Mouse (Mus musculus) liver, adult (tissue): ENCODE results near the gene Tpgs1.

Experiments used
- GATA4 ChIP-seq: IDR thresholded peaks from 2 replicates; pipeline ENCODE4 v1.6.1; 2014; ENCODE audit warnings: mild to moderate bottlenecking, low read length; ENCODE audit not compliant: insufficient replicate concordance

The Tpgs1 gene

DNA sequence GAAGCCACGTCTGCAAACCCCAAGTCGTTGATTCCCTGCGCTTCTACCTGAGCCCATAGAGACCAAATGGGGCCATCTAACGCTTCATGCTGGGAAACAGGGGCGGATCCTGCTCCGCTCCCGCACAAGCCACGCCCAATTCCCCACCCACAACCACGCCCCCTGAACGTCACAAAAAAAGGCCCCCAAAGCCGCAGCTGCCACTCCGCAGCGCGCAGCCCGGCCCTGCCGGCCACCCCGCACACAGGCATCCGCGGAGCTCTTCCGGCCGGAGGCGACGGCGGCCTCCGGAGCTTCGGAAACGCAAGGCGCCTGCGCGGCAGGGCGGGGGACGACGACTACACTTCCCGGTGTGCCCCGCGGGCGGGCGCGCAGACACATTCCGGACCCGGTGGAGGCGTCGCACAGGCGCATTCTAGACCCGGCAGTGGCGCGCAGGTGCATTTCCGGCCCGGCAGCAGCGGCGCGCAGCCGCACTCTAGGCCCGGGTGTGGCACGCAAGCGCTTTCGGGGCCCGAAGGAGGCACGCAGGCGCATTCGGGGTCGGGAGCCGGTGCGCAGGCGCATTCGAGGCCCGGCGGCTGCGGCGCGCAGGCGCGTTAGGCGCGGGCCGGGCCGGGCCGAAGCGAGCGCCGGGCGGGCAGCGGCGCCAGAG is 12.5 kb downstream of the Tpgs1 start, which contains the start of gene Cdc34:
Gene Cdc34, plus strand, starts transcription at position 605 of the 655 bp plus-strand sequence.
- TF ChIP-seq GATA4, result peak; percentile 21; the same call in 1 of the 2 replicates

DNA sequence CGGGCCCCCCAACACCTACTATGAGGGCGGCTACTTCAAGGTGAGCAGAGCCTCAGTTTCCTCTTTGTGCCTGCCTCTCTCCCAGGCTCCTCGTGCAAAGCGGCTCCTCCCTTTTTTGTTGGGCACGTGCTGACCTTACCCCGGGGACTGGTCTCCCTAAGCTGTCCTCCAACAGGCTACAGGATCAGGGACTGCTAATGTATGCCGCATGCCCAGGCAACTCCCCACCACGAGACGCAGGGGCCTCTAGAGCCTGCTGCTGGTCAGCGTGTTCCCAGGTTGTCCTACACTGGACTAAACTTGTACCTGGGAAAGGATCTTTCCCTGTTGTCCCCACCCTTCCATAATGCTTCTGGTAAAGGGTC is 13.4 kb downstream of the Tpgs1 start:
- TF ChIP-seq GATA4, result no peak

DNA sequence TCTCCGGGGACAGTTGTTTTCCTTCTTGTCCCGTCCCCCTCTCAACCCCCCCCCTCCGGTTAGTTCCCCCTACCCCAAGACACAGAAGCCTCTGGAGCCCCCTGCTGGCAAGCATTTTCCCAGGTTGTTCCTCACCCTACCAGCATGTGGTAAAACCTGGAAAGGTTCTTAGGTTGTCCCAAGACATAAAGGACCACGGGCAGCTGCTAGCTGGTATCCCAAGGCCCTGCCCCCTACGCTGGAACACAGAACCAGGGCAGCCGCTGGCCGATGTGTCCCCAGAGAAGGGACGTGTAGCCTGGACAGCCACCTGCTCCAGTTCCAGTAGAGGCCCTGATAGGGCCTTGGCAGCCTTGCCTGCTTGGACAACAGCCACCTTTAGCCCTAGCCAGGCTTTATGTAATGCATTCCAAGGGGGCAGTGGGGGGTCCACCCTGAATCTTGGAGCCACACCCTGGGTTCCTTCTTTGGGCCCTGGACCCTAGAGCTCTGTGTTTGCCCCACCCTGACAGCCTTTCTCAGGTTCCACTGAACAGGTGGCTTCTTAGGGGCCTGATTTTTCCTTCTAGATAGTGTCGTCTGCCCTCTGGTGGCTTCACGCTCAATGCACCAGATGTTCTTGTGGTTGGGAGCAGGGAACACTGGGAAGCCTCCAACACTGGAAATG is 13.9 kb downstream of the Tpgs1 start:
- TF ChIP-seq GATA4, result no peak

DNA sequence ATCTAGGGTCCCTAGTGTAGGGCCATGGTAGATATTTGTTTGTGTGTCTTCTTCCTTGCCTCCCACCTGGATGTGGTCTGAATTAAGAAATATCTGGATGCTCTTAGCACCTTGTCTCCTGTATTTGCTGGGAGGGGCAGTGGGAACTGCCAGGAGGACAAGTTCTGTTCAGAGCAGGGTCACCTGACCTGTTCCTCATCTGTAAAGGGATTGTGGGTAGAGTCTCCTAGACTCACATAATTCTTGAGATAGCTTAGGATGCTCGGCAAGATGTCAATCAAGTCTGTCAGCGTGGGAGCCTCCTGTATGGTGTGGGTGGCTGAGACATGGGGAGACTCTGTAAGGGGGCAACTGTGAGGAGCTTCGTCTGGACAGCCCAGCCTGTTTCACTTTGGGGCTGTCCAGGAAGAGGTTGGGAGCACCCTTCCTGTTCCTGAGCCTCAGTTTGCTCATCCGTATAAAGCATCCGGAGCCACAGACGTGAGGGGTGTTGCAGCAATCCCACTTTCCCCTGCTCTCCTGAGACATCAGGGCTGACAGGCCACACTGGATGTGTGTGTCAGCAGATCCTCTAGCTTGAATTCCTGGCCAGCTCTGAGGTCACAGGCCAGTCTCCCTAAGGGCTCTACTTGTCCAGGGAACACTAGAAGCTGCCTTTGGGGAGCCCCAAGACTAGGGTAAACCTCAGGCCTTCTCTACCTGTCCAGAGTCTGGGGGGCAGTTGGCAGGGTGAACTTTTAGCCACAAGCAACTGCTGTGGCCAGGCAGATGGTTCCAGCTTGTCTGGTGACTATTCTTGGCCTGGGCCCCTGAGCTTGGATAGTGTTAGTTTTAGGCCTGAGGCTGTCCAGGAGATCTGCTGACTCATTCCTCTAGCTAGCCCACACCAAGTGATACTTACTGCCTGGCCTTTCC is 14.8 kb downstream of the Tpgs1 start:
- TF ChIP-seq GATA4, result no peak

GRCm38 (mm10) chr10:79684770-79685600 is 15.8 kb downstream of the Tpgs1 start:
- no peak for TF ChIP-seq GATA4

DNA sequence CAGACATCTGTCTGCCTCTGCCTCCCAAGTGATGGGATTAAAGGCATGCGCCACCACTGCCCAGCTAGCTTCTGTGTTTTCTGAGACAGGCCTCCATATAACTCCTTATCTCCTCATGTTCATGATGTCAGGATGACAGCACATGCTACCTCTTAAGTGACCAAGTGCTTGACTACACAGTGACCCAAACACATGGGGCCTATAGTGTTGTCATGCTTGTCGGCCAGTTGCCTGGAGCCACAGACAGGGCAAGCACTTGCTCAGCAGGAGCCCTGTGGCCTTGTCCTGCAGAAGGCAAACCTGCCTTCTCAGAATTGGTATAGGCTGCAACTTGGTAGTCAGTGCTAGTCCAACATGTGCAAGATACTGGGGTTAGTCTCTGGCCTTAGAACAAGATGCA is 17.1 kb downstream of the Tpgs1 start:
- TF ChIP-seq GATA4, result no peak

- TF ChIP-seq GATA4, result no peak
Observed at GRCm38 (mm10) chr10:79686691-79687090, 17.5 kb downstream of the Tpgs1 start.

DNA sequence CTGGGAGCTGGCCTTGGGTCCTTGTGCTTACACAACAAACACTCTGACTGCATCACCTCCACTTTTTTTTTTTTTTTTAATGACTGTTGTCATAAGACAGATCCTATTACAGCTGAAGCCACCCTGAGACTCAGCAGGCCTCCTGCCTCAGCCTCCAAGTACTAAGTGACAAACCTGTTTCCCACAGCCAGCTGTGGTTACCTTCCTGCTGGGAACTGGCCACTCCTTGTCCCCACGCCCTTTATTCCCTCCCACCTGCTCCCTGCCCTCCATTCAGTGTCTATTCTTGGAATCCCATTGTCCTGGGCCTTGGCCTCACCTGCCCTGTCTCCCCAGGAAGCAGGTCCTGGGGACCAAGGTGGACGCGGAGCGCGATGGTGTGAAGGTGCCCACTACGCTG is 18.3 kb downstream of the Tpgs1 start:
- TF ChIP-seq GATA4, result no peak

DNA sequence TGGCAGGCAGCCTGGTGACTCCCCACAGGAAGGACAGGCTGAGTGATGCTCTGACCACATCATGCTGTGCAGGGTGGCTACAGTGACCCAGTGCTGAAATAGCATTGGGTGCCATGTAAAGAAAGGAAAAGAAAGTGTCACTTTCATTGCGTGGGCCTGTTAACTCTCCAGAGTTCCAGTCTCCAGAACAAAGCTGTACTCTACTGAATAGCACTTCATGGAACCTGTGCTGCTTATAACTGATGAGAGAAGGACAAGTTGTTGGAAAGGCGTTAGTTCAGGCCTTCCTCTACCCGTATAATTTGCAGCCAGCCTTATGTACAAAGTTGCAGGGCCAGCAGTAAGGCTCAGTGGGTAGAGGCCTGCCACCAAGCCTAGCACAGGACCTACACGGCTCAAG is 19.6 kb downstream of the Tpgs1 start, which contains the start of gene Gzmm:
Gene Gzmm, plus strand, starts transcription at position 301 of the 400 bp plus-strand sequence.
- no peak for TF ChIP-seq GATA4

- no peak for TF ChIP-seq GATA4
Observed at GRCm38 (mm10) chr10:79689178-79689577, 20.0 kb downstream of the Tpgs1 start.

DNA sequence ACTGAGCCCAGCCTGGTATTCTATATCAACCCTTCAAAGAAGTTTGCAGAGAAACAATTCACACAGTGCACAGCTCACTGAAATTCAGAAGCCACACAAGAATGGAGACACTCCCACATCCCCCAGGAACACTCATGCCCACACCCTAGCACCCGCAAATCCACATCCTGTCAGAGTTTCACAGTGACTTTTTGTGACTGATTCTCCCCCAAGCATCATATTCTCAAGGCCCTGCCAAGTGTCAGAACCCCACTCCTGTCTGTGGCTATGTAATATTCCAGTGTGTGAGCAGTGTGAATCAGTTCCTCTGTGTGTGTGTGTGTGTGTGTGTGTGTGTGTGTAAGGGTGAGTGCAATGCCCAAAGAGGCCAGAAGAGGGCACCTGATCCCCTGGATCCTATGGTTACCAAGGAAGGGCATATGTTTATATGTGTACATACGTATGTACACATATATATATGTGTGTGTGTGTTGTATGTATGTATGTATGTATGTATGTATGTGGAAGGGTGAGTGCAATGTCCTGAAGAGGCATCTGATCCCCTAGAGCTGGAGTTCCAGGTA is 22.9 kb downstream of the Tpgs1 start:
- no peak for TF ChIP-seq GATA4

DNA sequence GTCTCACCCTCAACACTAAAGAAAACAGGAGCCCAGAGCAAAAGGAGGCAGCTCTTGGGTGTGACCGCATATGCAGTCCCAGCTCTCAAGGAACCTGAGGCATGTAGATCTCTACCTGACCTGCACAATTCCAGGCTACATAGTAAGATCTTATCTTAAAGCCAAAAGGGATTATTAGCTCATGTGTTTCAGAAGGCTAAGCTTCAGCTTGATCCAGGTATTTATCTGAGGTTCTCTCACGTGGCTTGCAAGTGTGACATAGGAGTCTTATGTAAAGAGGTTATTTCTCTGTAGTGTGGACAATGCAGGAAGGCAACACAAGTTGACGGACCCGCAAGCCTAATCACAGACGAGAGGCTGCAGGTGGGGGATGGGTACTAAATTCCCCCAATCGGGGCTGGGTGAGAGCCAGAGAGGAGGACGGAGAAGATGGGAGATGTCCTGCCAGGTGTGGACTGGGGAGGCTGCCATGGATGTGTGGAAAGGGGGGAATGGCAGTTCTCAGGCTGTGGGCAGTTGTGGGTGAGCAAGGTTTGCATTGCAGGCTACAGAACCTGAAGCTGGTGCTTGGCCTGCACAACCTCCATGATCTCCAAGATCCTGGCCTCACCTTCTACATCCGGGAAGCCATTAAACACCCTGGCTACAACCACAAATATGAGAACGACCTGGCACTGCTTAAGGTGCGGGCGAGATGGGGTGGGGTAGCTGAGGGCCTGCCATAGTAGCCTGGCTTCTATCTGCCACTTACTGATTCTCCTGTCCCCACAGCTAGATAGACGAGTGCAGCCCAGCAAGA is 24.6 kb downstream of the Tpgs1 start:
- no peak for TF ChIP-seq GATA4

DNA sequence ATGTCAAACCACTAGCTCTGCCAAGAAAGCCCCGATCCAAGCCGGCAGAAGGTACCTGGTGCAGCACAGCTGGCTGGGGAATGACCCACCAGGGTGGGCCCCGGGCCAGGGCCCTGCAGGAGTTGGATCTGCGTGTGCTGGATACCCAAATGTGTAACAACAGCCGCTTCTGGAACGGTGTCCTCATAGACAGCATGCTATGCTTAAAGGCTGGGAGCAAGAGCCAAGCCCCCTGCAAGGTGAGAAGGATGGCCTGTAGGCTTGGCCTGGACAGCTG is 25.1 kb downstream of the Tpgs1 start:
- TF ChIP-seq GATA4, result no peak
